Mouse (Mus musculus) ZHBTc4 (cell line): ENCODE results near the gene Dnah12.

ENCODE experiments used
- DNase-seq: peaks from one replicate; pipeline ENCODE4 v3.0.0-alpha.2; 2011; ENCODE audit warnings: low read depth, low spot score

Gene Dnah12

GRCm38 (mm10) chr14:26881700-26882099 lies 188.6 kb downstream of the Dnah12 start:
- no peak for DNase-seq

- DNase-seq: no peak
Measured at GRCm38 (mm10) chr14:26887244-26887643, 194.2 kb downstream of the Dnah12 start.

GRCm38 (mm10) chr14:26890777-26891176 lies 197.7 kb downstream of the Dnah12 start:
- DNase-seq: no peak

GRCm38 (mm10) chr14:26894392-26894791 lies 201.3 kb downstream of the Dnah12 start, which contains the start of gene Asb14:
TSS of gene Asb14 (plus strand) at chr14:26894557.
- no peak for DNase-seq

- no peak for DNase-seq
Measured at GRCm38 (mm10) chr14:26899490-26899889, 206.4 kb downstream of the Dnah12 start.

- DNase-seq: peak; percentile 24
Measured at GRCm38 (mm10) chr14:26900893-26901292, 207.8 kb downstream of the Dnah12 start.

GRCm38 (mm10) chr14:26907401-26907800 lies 214.3 kb downstream of the Dnah12 start:
- no peak for DNase-seq

- DNase-seq: peak; percentile 87
Measured at GRCm38 (mm10) chr14:26910461-26910860, 217.4 kb downstream of the Dnah12 start.

- peak; percentile 54 for DNase-seq
Measured at GRCm38 (mm10) chr14:26911201-26911600, 218.1 kb downstream of the Dnah12 start.

- DNase-seq: peak; percentile 16
Measured at GRCm38 (mm10) chr14:26911826-26912225, 218.8 kb downstream of the Dnah12 start.

GRCm38 (mm10) chr14:26913681-26914268 lies 220.7 kb downstream of the Dnah12 start:
- DNase-seq: no peak

- DNase-seq: no peak
Measured at GRCm38 (mm10) chr14:26919310-26919709, 226.2 kb downstream of the Dnah12 start.

- DNase-seq: no peak
Measured at GRCm38 (mm10) chr14:26923702-26924421, 230.8 kb downstream of the Dnah12 start.

GRCm38 (mm10) chr14:26934891-26935290 lies 241.8 kb downstream of the Dnah12 start:
- DNase-seq: no peak

GRCm38 (mm10) chr14:26935558-26935957 lies 242.5 kb downstream of the Dnah12 start:
- DNase-seq: no peak
